Mouse (Mus musculus) brain, adult 2 months (tissue): ENCODE measurements around the gene Tmem106a.
A peak's percentile ranks its signal among the peaks of the same experiment; 100 is the strongest.

Source experiments
- DNase-seq: peaks from one replicate; pipeline ENCODE4 v3.0.0; 2011; ENCODE audit warnings: low read depth, low spot score

The Tmem106a gene

GRCm38 (mm10) chr11:101640857-101641709 is 59.0 kb downstream of the Tmem106a start:
- peak; percentile 89 for DNase-seq
